Mouse (Mus musculus) gastrocnemius, adult 18-20 months (tissue): ENCODE results near the gene B9d2. TPM values are rescaled to one million over a fixed set of nuclear protein-coding genes. Genes with fewer than 3 reads are reported as not detected.

Source experiments
- DNase-seq: peaks from one replicate; pipeline ENCODE4 v3.0.0; 2021; ENCODE audit warnings: low spot score
- long read RNA-seq, 2 experiments: library from polyadenylated mRNA; stranded (forward); transcript quantifications; one replicate each; pipeline ENCODE4 v2.0.0; 2021
- total RNA-seq, 2 experiments: library from RNA; stranded (reverse); gene quantifications; 2 replicates each; pipeline ENCODE4 v1.2.3; 2021

B9d2 gene
- 1 to 10 TPM; 7.3 to 7.8 TPM for total RNA-seq
- long read RNA-seq, experiment 1, partial matches to known transcripts: 0 of 3 reads
- long read RNA-seq, experiment 1, other reads (novel, unspliced or antisense): 0 of 3 reads
- long read RNA-seq, experiment 2, partial matches to known transcripts: 0 of 3 reads
- long read RNA-seq, experiment 2, other reads (novel, unspliced or antisense): 0 of 3 reads

GRCm38 (mm10) chr7:25680514-25681258 lies at the start of gene B9d2:
Gene B9d2 (plus strand): TSS chr7:25680780.
- peak; percentile 95 for DNase-seq

DNA sequence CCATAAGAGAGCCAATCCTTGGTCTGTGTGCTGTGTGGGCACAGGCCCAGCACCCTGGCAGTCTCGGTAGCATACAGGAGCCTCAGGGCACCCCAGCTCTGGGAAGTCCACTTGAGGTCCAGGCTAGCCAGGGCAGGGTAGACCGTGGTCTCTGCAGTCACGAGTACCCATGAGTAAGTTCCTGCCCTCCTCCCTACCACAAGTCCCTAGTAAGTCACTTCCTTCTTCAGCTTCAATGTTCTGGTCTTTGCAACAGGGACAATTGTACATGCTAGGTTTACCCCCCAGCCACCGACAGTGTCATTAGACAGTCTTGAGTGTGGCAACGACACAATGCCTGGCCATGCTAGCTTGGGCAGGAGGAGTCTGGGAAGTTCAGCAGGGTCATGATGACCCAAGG lies 47.9 kb upstream of the B9d2 start:
- DNase-seq: no peak

GRCm38 (mm10) chr7:25636373-25636772 lies 44.2 kb upstream of the B9d2 start:
- DNase-seq: no peak

DNA sequence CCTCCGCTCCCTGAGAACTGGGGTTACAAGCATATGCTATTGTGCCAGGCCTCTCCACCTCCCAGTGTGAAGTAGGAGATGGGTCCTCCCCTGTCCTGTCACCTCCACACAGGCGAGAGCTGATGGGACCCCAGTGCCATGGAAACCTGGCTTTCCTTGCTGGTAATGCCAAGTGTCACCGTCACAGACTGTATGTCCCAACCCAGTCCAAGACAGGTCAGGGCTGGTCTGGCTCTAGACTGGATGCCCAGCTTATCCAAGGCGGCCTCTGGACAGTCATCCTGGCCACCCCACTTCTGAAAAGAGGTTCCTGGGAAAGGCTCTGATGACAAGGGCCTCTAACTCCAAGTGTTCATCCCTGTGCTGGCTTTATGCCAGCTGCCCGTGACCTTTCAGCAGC lies 43.5 kb upstream of the B9d2 start:
- no peak for DNase-seq

DNA sequence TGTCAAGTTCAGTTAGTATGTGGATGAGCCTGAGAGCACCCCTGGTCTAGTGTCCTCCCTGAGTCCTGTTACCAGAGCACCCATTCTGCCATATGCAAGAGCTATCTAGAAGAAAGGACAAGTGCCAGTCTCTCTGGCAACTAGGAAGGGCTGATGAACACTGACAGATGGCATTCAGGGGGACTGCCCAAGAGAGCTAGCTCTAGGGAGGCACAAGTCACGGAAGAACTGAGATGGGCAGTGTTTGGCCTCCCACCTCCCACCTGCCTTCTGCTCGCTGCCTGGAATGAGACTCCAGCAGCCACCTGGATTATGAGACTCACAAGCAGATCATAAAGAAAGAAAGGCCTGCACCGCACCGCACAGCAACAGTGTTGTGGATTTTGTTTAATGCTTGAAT lies 40.8 kb upstream of the B9d2 start:
- no peak for DNase-seq

DNA sequence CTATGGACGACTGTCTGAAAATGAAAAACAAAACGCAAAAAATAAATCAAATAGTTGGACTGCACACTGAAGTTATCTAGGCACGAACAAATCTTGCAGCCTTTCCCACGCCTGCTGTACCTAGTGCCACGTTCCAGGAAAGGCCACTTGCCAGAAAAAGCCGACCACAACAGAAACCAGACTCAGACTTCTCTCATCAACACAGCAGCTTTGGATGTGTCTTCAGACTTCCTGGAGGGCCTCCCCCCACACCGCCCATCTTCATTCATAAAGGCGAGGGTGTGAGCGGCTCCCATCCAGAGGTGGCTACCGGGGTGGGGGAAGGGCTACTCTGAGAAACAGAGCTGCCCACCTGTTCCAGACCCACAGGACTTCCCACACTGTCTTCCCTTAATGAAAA lies 36.4 kb upstream of the B9d2 start:
- DNase-seq: no peak

DNA sequence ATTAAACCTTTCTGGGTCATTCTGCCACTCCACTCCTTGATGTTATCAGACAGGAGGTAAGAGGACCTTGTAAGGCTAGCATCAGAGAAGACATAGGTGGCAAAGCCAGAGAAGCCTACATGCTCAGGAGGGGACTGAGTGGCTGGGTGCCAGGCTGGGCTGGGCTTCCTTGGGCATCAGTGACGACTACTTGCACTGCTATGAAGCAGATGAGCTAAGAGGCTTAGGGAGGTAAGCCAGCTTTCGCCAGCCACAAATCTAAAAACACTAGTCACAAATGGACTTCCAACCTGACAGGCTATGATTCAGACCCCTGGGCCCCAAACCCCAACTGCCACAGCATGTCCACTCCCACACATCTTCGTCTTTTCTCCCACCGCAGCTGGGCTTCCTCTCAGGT lies 35.9 kb upstream of the B9d2 start:
- DNase-seq: no peak

- no peak for DNase-seq
Measured at GRCm38 (mm10) chr7:25645074-25645473, 35.5 kb upstream of the B9d2 start.

- DNase-seq: no peak
Measured at GRCm38 (mm10) chr7:25647574-25648123, 32.9 kb upstream of the B9d2 start.

DNA sequence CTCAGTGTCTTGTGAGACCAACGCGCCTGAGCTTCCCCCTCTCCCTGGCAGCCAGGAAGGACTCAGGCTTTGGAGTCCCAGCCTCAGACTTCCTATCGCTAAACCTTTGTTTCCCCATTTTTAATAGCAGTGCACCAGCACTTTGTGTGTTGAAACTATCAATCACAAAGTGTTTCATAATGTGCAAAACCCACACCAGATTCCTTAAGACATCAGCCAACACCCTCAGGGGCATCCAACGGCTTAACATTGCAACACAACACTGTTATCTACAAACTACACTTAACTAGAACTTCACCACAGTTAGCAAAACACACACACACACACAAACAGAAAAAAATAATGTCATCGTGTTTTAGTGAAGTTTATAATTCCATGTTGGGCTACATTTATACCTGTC lies 30.7 kb upstream of the B9d2 start:
- no peak for DNase-seq

DNA sequence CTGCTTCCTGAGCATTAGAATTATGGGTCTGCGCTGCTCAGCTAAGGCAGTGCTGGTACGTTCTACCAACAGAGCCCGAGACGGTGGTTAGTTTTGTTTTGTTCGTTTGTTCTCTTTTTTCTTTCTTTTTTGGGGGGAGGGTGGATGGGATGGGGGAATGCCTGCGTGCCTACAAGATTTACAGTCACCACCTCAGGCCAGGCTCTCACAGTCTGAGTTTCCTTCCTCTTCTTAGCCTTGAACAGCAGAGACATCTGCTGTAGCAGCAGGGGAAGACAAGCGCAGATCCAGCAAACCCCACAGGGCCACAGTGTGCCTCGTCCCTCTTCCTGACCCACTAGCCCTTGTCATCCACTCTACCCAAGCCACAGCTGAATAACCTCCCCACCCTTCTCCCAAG lies 29.3 kb upstream of the B9d2 start:
- DNase-seq: no peak

DNA sequence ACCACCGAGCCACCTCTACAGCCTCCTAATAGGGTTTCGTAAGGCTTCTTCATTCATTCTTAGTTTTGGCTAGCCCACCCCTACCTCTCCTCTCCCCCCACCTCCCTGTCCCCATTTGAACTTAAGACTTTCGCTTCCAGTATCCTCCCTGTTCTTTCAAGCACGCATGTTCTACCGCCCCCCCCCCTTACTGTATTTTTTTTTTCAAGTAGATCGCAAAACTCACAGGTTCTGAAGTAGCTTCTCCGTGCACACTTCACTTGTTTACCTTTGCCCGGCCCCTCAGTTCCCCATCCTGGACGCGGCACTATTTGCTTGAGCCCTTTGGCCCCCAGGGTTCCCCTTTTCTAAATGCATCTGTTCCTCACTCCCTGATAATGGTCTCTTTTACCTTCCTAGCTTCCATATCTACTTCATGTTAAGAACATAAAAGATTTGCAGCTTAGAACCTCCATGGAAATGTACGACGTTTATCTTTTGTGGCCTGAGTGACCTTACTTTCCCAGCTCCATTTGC lies 28.3 kb upstream of the B9d2 start:
- no peak for DNase-seq

DNA sequence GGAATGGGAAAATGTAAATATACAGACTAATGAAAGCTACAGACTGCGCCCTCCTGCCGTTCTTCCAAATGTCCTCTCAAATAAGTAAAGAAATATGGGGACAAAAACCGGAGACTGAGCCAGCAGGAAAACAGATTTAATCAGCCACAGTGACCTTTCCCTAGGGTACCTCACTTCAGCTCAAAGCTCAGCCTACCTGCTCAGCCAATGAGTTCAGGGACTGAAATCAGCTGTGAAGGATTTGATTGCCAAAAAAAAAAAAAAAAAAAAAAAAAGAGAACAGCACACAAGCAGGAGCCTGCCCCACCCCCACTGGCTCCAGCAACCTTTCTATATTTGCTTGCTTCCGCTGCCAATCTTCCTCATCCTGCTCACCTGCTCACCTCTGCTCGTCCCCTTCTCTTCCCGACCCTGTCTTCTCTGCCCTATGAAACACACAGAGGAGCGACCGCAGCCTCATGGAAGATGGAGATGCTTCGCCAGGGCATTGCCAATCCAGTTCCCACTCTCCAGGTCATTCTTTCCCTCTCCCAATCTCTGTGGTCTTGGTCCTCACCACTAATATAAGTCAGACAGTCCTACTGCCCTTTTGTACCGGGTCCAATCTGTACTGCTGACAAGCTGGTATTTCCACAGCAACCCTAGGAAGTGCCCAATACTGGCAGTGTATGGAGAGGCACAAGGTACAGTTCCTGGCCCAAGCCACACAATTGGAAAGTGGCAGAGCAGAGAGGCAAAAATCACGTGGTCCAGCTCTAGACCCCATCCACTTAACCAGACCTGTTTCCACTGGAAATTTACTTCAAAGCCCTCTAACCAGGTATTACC lies 24.8 kb upstream of the B9d2 start:
- DNase-seq: no peak

DNA sequence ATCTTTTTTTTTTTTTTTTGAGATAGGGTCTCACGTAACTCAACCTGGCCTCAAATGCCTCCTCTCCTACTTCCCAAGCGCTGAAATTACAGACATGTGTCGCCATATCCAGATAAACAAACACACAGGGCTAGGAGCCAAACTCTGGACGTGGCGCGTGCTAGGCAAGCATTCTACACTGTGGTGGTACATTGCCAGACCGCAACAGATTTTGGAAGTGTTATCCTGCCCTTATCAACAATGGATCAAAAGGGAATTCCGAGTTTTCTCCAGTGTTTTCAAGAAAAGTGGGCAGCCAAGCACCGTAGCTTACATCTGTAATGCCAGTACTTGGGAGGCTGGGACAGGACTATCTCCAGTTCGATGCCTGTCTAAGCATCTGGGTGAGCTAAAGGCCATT lies 22.8 kb upstream of the B9d2 start:
- peak; percentile 34 for DNase-seq

GRCm38 (mm10) chr7:25658657-25659472 lies 21.7 kb upstream of the B9d2 start, which contains the start of the genes Bckdha and Exosc5:
Gene Bckdha (minus strand): TSS chr7:25658981.
Gene Exosc5 (plus strand): TSS chr7:25659164.
- peak; percentile 100 for DNase-seq

DNA sequence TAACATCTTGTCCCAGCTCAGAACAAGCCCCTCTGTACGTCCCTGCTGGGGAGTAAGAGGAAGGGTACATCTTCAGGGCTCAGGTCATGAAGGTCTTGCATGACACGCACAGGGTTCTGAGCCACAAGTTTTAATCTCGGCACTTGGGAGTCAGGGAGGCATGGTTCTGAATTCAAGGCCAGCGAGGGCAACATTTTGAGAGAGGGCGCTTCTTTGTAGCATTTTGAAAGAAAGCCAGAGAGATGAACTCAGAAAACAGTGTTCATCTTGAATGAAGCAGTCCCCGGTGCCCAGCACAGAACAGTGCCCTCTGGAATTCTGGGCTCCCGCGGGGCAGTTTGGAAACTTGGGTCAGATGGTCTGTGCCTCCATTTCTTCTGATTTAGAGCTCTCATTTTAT lies 14.2 kb upstream of the B9d2 start:
- no peak for DNase-seq

GRCm38 (mm10) chr7:25669158-25669557 lies 11.4 kb upstream of the B9d2 start:
- DNase-seq: no peak

DNA sequence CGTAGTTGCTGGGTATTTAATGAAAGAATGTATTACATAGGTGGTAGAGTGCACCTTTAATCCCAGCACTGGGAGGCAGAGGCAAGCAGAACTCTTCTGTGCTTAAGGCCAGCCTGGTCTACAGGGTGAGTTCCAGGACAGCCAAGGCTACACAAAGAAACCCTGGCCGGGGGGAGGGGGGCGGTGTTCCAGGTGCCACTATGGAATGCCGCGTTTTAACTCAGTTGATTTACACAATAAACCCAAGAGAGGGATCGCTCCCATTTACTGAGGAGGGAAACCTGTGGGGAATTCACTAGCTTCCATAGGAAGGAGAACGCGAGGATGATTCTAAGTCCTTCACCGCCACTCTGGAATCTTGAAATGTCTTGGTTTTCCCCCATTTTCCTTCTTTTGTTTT lies 10.9 kb upstream of the B9d2 start:
- DNase-seq: no peak

- DNase-seq: no peak
Measured at GRCm38 (mm10) chr7:25670096-25670495, 10.5 kb upstream of the B9d2 start.

- DNase-seq: no peak
Measured at GRCm38 (mm10) chr7:25671686-25672085, 8.9 kb upstream of the B9d2 start.

DNA sequence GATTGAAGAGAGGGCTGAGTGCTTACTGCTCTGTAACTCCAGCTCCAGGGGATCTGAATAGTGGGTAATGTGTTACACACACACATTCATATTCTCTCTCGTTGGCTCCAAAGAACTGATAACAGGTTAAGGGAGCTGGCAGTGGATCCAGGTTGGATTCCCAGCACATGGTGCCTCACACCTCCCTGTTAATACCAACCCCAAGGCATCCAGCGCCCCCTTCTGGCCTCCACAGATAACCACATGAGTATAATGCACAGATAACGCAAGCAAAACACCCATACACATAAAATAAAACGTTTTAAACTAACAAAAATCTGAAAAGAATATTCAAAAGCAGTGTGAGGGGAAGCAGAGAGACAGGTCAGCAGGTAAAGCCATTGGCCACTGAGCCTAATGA lies 8.1 kb upstream of the B9d2 start:
- no peak for DNase-seq
